Mouse (Mus musculus): Measurements from ENCODE around the gene Rptor.

The Rptor gene

GRCm38 (mm10) chr11:119796406-119796805 is 193.7 kb downstream of the Rptor start:
- DNase-seq (ENCODE audit: low read depth, low spot score): no peak
- no peaks in the 10 kb centered on the region for H3K27me3 ChIP-seq (ENCODE audit: control insufficient read depth, insufficient read depth, low read length, poor library complexity, severe bottlenecking)
- H3K36me3 ChIP-seq (ENCODE audit: control insufficient read depth, insufficient read depth, low read length, poor library complexity, severe bottlenecking): peaks cover 2% of the 10 kb centered on the region; the same call in 1 of the 2 replicates

- Histone ChIP-seq H3K27me3 (ENCODE audit: control insufficient read depth, insufficient read depth, low read length, poor library complexity, severe bottlenecking) (no peaks in the 10 kb centered on the region), H3K36me3 (ENCODE audit: control insufficient read depth, insufficient read depth, low read length, poor library complexity, severe bottlenecking) (peaks cover 2% of the 10 kb centered on the region; the same call in 1 of the 2 replicates)
- no peak for DNase-seq (ENCODE audit: low read depth, low spot score)
Observed at GRCm38 (mm10) chr11:119796846-119797245, 194.1 kb downstream of the Rptor start.

- Histone ChIP-seq H3K36me3 (ENCODE audit: control insufficient read depth, insufficient read depth, low read length, poor library complexity, severe bottlenecking) (peaks cover 2% of the 10 kb centered on the region; the same call in 1 of the 2 replicates), H3K27me3 (ENCODE audit: control insufficient read depth, insufficient read depth, low read length, poor library complexity, severe bottlenecking) (no peaks in the 10 kb centered on the region)
- no peak for DNase-seq (ENCODE audit: low read depth, low spot score)
Observed at GRCm38 (mm10) chr11:119799536-119799935, 196.8 kb downstream of the Rptor start.

- Histone ChIP-seq H3K27me3 (ENCODE audit: control insufficient read depth, insufficient read depth, low read length, poor library complexity, severe bottlenecking) (no peaks in the 10 kb centered on the region), H3K36me3 (ENCODE audit: control insufficient read depth, insufficient read depth, low read length, poor library complexity, severe bottlenecking) (peaks cover 2% of the 10 kb centered on the region; the same call in 1 of the 2 replicates)
- DNase-seq (ENCODE audit: low read depth, low spot score): no peak
Observed at GRCm38 (mm10) chr11:119801855-119802254, 199.2 kb downstream of the Rptor start.

GRCm38 (mm10) chr11:119802947-119803346 is 200.2 kb downstream of the Rptor start:
- no peak for DNase-seq (ENCODE audit: low read depth, low spot score)
- Histone ChIP-seq H3K36me3 (ENCODE audit: control insufficient read depth, insufficient read depth, low read length, poor library complexity, severe bottlenecking) (peaks cover 2% of the 10 kb centered on the region; the same call in 1 of the 2 replicates), H3K27me3 (ENCODE audit: control insufficient read depth, insufficient read depth, low read length, poor library complexity, severe bottlenecking) (no peaks in the 10 kb centered on the region)

GRCm38 (mm10) chr11:119804392-119804791 is 201.7 kb downstream of the Rptor start:
- Histone ChIP-seq H3K36me3 (ENCODE audit: control insufficient read depth, insufficient read depth, low read length, poor library complexity, severe bottlenecking) (peaks cover under 1% of the 10 kb centered on the region; the same call in 1 of the 2 replicates), H3K27me3 (ENCODE audit: control insufficient read depth, insufficient read depth, low read length, poor library complexity, severe bottlenecking) (no peaks in the 10 kb centered on the region)
- DNase-seq (ENCODE audit: low read depth, low spot score): no peak

GRCm38 (mm10) chr11:119805112-119805750 is 202.5 kb downstream of the Rptor start:
- Histone ChIP-seq H3K36me3 (ENCODE audit: control insufficient read depth, insufficient read depth, low read length, poor library complexity, severe bottlenecking) (no peaks in the 10 kb centered on the region), H3K27me3 (ENCODE audit: control insufficient read depth, insufficient read depth, low read length, poor library complexity, severe bottlenecking) (no peaks in the 10 kb centered on the region)
- no peak for DNase-seq (ENCODE audit: low read depth, low spot score)

GRCm38 (mm10) chr11:119806539-119806938 is 203.8 kb downstream of the Rptor start:
- no peaks in the 10 kb centered on the region for H3K36me3 ChIP-seq (ENCODE audit: control insufficient read depth, insufficient read depth, low read length, poor library complexity, severe bottlenecking)
- H3K27me3 ChIP-seq (ENCODE audit: control insufficient read depth, insufficient read depth, low read length, poor library complexity, severe bottlenecking): no peaks in the 10 kb centered on the region
- no peak for DNase-seq (ENCODE audit: low read depth, low spot score)

GRCm38 (mm10) chr11:119807431-119808031 is 204.8 kb downstream of the Rptor start:
- no peaks in the 10 kb centered on the region for H3K27me3 ChIP-seq (ENCODE audit: control insufficient read depth, insufficient read depth, low read length, poor library complexity, severe bottlenecking)
- DNase-seq (ENCODE audit: low read depth, low spot score): no peak

GRCm38 (mm10) chr11:119808647-119809280 is 206.1 kb downstream of the Rptor start:
- Histone ChIP-seq H3K27me3 (ENCODE audit: control insufficient read depth, insufficient read depth, low read length, poor library complexity, severe bottlenecking) (no peaks in the 10 kb centered on the region), H3K36me3 (ENCODE audit: control insufficient read depth, insufficient read depth, low read length, poor library complexity, severe bottlenecking) (no peaks in the 10 kb centered on the region)
- no peak for DNase-seq (ENCODE audit: low read depth, low spot score)

More at GRCm38 (mm10) chr11:119807431-119808031, 204.8 kb downstream of the Rptor start:
- no peaks in the 10 kb centered on the region for H3K36me3 ChIP-seq (ENCODE audit: control insufficient read depth, insufficient read depth, low read length, poor library complexity, severe bottlenecking)

- no peak for DNase-seq (ENCODE audit: low read depth, low spot score)
- Histone ChIP-seq H3K27me3 (ENCODE audit: control insufficient read depth, insufficient read depth, low read length, poor library complexity, severe bottlenecking) (no peaks in the 10 kb centered on the region), H3K36me3 (ENCODE audit: control insufficient read depth, insufficient read depth, low read length, poor library complexity, severe bottlenecking) (no peaks in the 10 kb centered on the region)
Observed at GRCm38 (mm10) chr11:119809309-119809708, 206.6 kb downstream of the Rptor start.

GRCm38 (mm10) chr11:119811022-119811421 is 208.3 kb downstream of the Rptor start:
- peaks cover 1% of the 10 kb centered on the region for H3K36me3 ChIP-seq (ENCODE audit: control insufficient read depth, insufficient read depth, low read length, poor library complexity, severe bottlenecking)
- H3K27me3 ChIP-seq (ENCODE audit: control insufficient read depth, insufficient read depth, low read length, poor library complexity, severe bottlenecking): no peaks in the 10 kb centered on the region
- no peak for DNase-seq (ENCODE audit: low read depth, low spot score)

GRCm38 (mm10) chr11:119811598-119811997 is 208.9 kb downstream of the Rptor start:
- peaks cover 1% of the 10 kb centered on the region for H3K36me3 ChIP-seq (ENCODE audit: control insufficient read depth, insufficient read depth, low read length, poor library complexity, severe bottlenecking)
- H3K27me3 ChIP-seq (ENCODE audit: control insufficient read depth, insufficient read depth, low read length, poor library complexity, severe bottlenecking): no peaks in the 10 kb centered on the region
- no peak for DNase-seq (ENCODE audit: low read depth, low spot score)

- DNase-seq (ENCODE audit: low read depth, low spot score): no peak
- Histone ChIP-seq H3K36me3 (ENCODE audit: control insufficient read depth, insufficient read depth, low read length, poor library complexity, severe bottlenecking) (peaks cover 1% of the 10 kb centered on the region), H3K27me3 (ENCODE audit: control insufficient read depth, insufficient read depth, low read length, poor library complexity, severe bottlenecking) (no peaks in the 10 kb centered on the region)
Observed at GRCm38 (mm10) chr11:119812093-119812492, 209.4 kb downstream of the Rptor start.

GRCm38 (mm10) chr11:119814035-119814558 is 211.4 kb downstream of the Rptor start:
- Histone ChIP-seq H3K36me3 (ENCODE audit: control insufficient read depth, insufficient read depth, low read length, poor library complexity, severe bottlenecking) (peaks cover 1% of the 10 kb centered on the region), H3K27me3 (ENCODE audit: control insufficient read depth, insufficient read depth, low read length, poor library complexity, severe bottlenecking) (no peaks in the 10 kb centered on the region)
- no peak for DNase-seq (ENCODE audit: low read depth, low spot score)

Data from splenic B cell, adult 2 months (primary cell).